12 mouse cellular contexts compared by ENCODE assay signal in genomic region chr11:51326908-51327307, GRCm38 (mm10). TPM values are rescaled to one million over a fixed set of nuclear protein-coding genes. Genes with fewer than 3 reads are reported as not detected.
DNase-seq lines count a peak whose midpoint lies in the region; ATAC-seq and TF ChIP-seq lines count a peak whose summit lies in the region.
"Had no signal": no experiment of that assay in that cellular context is flagged by ENCODE, and none has a peak within 500 bp of the region (broad histone marks: within the 10 kb centered on the region; RNA-seq: fewer than 3 reads in every experiment).

No protein-coding gene starts in this region.

- peak; percentile 30 for DNase-seq in forebrain, embryonic 14.5 days (ENCODE audit: low spot score)
- DNase-seq in kidney, postnatal 14 days = peak; percentile 14
- DNase-seq in kidney, adult 18-20 months = no peak
- no peak for DNase-seq in brain, embryonic 14.5 days (ENCODE audit: low read depth)
- no peak for DNase-seq in thymus, postnatal 36 days
- no peak for DNase-seq in thymus, postnatal 0 days (ENCODE audit: low spot score)
- DNase-seq: cerebellum, adult 9-11 months; gastrocnemius, postnatal 36 days; right cerebral cortex, postnatal 14 days had no signal

- peak; percentile 18; the same call in 1 of the 2 replicates for TF ChIP-seq CTCF in E14TG2a.4 (conservative IDR thresholded peaks at IDR 0.05; ENCODE audit: low read length)
- peak; percentile 8; the same call in 1 of the 2 replicates for TF ChIP-seq CTCF in brain, embryonic 14.5 days (IDR thresholded peaks at IDR 0.05; ENCODE audit: borderline replicate concordance, extremely low read depth, insufficient read depth, insufficient read length)

- TF ChIP-seq POLR2A in brain, embryonic 14.5 days (IDR thresholded peaks at IDR 0.05; ENCODE audit: borderline replicate concordance, extremely low read depth, insufficient read depth, insufficient read length, poor library complexity, severe bottlenecking) = no peak

- H3K4me1 ChIP-seq in forebrain, embryonic 14.5 days (ENCODE audit: control insufficient read depth, insufficient read depth, low read length) = no peaks in the 10 kb centered on the region
- no peaks in the 10 kb centered on the region for H3K4me1 ChIP-seq in forebrain, embryonic 15.5 days
- H3K4me1 ChIP-seq in E14TG2a.4 (replicated peaks; ENCODE audit: low read depth, low read length) = no peaks in the 10 kb centered on the region

- no peaks in the 10 kb centered on the region for H3K9me3 ChIP-seq in forebrain, embryonic 14.5 days (replicated peaks; ENCODE audit: control insufficient read depth, low read length)
- H3K9me3 ChIP-seq in forebrain, embryonic 15.5 days = no peaks in the 10 kb centered on the region
- H3K9me3 ChIP-seq in E14TG2a.4 (ENCODE audit: low read length) = no peaks in the 10 kb centered on the region

- H3K27ac ChIP-seq in forebrain, embryonic 14.5 days (ENCODE audit: low read depth, low read length) = no peak overlapping the region
- no peak overlapping the region for H3K27ac ChIP-seq in forebrain, embryonic 15.5 days (replicated peaks)

- no peak overlapping the region for H3K4me2 ChIP-seq in forebrain, embryonic 14.5 days (ENCODE audit: low read length)
- H3K4me2 ChIP-seq in forebrain, embryonic 15.5 days (replicated peaks) = no peak overlapping the region
- H3K4me2 ChIP-seq: midbrain, embryonic 11.5 days had no signal

- H3K9ac ChIP-seq in forebrain, embryonic 14.5 days (ENCODE audit: low read length) = no peak overlapping the region
- H3K9ac ChIP-seq in forebrain, embryonic 15.5 days (replicated peaks) = no peak overlapping the region

- 66% methylated on average over 6 of the region's 6 CpGs for WGBS in forebrain, embryonic 14.5 days
- 62% methylated on average over 6 of the region's 6 CpGs for WGBS in forebrain, embryonic 15.5 days

- no peak for ATAC-seq in forebrain, embryonic 14.5 days
- no peak for ATAC-seq in forebrain, embryonic 15.5 days (replicated peaks)

- no peaks in the 10 kb centered on the region for H3K36me3 ChIP-seq in forebrain, embryonic 14.5 days (ENCODE audit: control insufficient read depth, insufficient read depth, low read length)
- no peaks in the 10 kb centered on the region for H3K36me3 ChIP-seq in forebrain, embryonic 15.5 days
- no peaks in the 10 kb centered on the region for H3K36me3 ChIP-seq in E14TG2a.4 (ENCODE audit: insufficient read depth, low read length)

- H3K27me3 ChIP-seq in forebrain, embryonic 14.5 days (replicated peaks; ENCODE audit: control insufficient read depth, insufficient read depth, low read length) = no peaks in the 10 kb centered on the region
- H3K27me3 ChIP-seq in forebrain, embryonic 15.5 days = no peaks in the 10 kb centered on the region
- H3K27me3 ChIP-seq in E14TG2a.4 (ENCODE audit: insufficient read depth, low read length) = no peaks in the 10 kb centered on the region

- no peak overlapping the region for H3K4me3 ChIP-seq in forebrain, embryonic 14.5 days (ENCODE audit: low read depth, low read length)
- H3K4me3 ChIP-seq in forebrain, embryonic 15.5 days = no peak overlapping the region
- no peak overlapping the region for H3K4me3 ChIP-seq in E14TG2a.4 (replicated peaks; ENCODE audit: low read length)

RNA-seq across cellular contexts. Expression of gene Col23a1, which starts 37.2 kb away (rescaled TPM):
- polyA plus RNA-seq in forebrain, embryonic 14.5 days (2014; fragmentation: Nextera tagmentation; extraction: Ambion mirVana) = 2.5 and 3.1 TPM in 2 replicates
- 3.3 and 4.1 TPM in 2 replicates for polyA plus RNA-seq in forebrain, embryonic 15.5 days (2015; fragmentation: Nextera tagmentation; extraction: Ambion mirVana)
- 4.9 and 9.2 TPM in 2 replicates for polyA plus RNA-seq in brain, embryonic 14.5 days (2012; rRNA removed)
- polyA plus RNA-seq in thymus, postnatal 0 days (2015; fragmentation: Nextera tagmentation; extraction: Ambion mirVana) = 0.27 and 0.36 TPM in 2 replicates

Comparison
In these comparisons a context has a peak if more than half of its experiments do, and no peak if none do; other contexts are left out.
1. DNase-seq: peak in forebrain, embryonic 14.5 days (single experiment) and kidney, postnatal 14 days (single experiment); none in kidney, adult 18-20 months (single experiment), brain, embryonic 14.5 days (single experiment), thymus, postnatal 36 days (0 of 2) and thymus, postnatal 0 days (single experiment).